Mouse (Mus musculus) kidney, postnatal 10 days (tissue): Measurements from ENCODE around the gene Tmem221.

Source experiments
- DNase-seq: peaks from one replicate; pipeline ENCODE4 v3.0.0; 2021; ENCODE audit warnings: mixed read lengths

The Tmem221 gene

DNA sequence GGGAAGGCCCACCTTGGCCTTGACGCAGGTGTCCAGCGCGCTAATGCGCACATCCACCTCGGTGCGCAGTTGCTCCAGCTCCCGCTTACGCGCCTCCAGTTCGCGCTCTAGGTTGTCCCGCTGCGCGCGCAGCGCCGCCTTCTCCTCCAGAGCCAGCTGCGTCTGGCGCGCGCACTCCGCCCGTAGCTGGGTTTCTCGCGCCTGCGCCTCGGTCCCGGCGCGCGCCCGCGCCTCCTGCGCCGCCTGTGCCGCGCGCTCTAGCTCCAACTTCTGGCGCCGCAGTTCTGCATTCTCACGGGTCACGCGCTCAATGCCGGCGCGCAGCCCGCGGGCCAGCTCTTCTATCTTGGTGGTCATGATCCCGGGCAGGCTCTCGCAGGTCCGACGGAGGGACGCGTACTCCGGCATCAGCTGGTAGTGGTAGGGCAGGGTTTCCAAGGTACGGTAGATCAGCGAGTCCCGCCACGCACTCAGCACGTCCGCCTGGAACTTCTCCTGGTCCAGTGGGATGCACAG lies 51.0 kb downstream of the Tmem221 start:
- DNase-seq = peak; percentile 91

DNA sequence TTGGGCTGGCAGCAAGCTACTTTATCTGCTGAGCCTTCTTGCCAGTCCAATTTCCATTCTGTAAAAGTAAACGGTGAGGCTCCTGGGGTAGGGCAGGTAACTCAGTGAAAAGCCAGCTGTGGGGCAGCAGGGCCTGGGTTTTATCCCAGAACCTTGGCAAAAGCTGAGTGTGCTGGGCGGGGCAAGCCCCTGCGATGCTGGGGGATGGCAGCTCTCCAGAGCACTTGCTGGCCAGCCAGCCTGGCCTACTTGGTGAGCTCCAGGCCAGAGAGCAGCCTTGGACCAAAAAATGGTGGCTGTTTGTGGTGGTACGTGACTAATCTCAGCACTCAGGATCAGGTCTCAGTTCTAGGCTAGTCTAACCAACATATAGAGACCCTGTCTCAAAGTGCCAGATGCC lies 52.7 kb downstream of the Tmem221 start:
- no peak for DNase-seq

DNA sequence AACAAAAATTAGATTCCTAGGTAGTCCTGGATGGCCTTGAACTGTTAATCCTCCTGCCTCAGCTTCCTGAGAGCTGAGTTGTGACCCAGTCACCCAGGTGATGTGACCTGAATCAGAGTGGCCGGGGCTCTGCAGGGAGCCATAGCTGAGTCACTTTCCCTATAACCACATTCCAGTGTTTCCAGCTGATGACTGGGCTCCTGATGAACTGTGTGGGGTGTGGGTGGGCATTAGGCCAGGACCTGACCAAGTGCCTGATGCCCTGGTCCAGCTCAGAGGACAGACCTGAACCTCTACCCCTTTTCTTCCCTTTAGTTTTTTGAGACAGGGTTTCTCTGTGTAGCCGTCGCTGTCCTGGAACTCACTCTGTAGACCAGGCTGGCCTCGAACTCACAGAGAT lies 53.3 kb downstream of the Tmem221 start:
- no peak for DNase-seq

DNA sequence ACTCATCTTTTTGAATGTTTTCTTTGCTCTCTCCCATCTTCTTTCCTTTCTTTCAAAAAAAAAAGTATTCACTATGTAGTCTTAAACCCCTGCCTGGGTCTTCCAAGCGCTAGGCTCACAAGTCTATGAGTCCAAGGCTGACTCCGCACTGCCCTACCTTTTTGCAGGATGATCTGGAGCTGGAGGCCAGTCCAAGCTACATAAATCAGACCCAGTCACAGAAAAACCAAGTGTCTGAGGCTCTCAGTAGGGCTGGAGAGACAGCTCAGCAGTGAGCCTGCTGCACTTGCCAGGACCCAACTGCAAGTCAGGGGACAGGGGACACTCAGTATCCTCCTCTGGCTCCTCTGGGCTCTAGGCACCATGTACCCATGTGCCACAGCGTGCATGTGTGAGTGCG lies 54.3 kb downstream of the Tmem221 start:
- no peak for DNase-seq
